Mouse (Mus musculus) heart, postnatal 0 days (tissue): ENCODE data around the gene Kcng3.

ENCODE experiments used
- CTCF ChIP-seq: IDR thresholded peaks from 2 replicates; pipeline ENCODE4 v1.5.1; 2016; ENCODE audit warnings: antibody characterized with exemption, control low read depth, low read depth
- EP300 ChIP-seq: IDR thresholded peaks from 2 replicates; pipeline ENCODE4 v1.6.1; 2016; ENCODE audit warnings: antibody characterized with exemption, low read depth

DNA sequence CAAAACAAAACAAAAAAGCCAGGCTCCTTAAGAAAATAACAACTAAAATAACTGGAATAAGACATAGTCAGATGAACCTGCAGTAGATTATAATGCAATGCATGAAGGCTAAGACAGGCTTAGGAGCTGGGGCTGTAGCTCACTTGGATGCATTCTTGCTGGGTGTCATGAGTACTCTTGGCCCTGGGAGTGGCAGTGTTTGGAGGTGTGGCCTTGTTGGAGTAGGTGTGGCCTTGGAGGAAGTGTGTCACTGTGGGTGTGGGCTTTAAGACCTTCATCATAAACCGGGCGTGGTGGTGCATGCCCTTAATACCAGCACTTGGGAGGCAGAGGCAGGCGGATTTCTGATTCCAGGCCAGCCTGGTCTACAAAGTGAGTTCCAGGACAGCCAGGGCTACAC is 18.3 kb upstream of the Kcng3 start:
- no peak for TF ChIP-seq CTCF
- no peak for TF ChIP-seq EP300
